Mouse (Mus musculus) liver, embryonic 14.5 days (tissue): ENCODE measurements around the gene Smg6.

Source experiments
- CTCF ChIP-seq: IDR thresholded peaks from 2 replicates; pipeline ENCODE4 v1.5.1; 2016; ENCODE audit warnings: antibody characterized with exemption, low read depth, control low read depth
- EP300 ChIP-seq: IDR thresholded peaks from 2 replicates; pipeline ENCODE4 v1.6.1; 2016; ENCODE audit warnings: antibody characterized with exemption, low read depth

- TF ChIP-seq CTCF (no peak), EP300 (no peak)
Observed at GRCm38 (mm10) chr11:75119841-75120240, 194.2 kb downstream of the Smg6 start.
